Mouse (Mus musculus) gastrocnemius, adult 8-10 months (tissue): ENCODE results near the gene Med21. TPM values are rescaled to one million over a fixed set of nuclear protein-coding genes. Genes with fewer than 3 reads are reported as not detected.

Source experiments
- DNase-seq, 2 experiments: peaks; one replicate each; pipeline ENCODE4 v3.0.0; 2022; ENCODE audit warnings: low spot score in 2 of 2
- total RNA-seq, 4 experiments: library from RNA; stranded (reverse); gene quantifications; 2 replicates each; pipeline ENCODE4 v1.2.4; 2022

Gene Med21
- total RNA-seq, 4 experiments from 2014 or later = 33.9 to 40.1 (median 35.6) TPM

- no peak for DNase-seq
These were observed 2.0 kb upstream of the Med21 start for GRCm38 (mm10) chr6:146640068-146640965.

- DNase-seq = no peak
These were observed 1.4 kb upstream of the Med21 start for GRCm38 (mm10) chr6:146640991-146641390.

- no peak for DNase-seq
These were observed 631 bp upstream of the Med21 start for GRCm38 (mm10) chr6:146641621-146642210.

- no peak for DNase-seq
These were observed 830 bp downstream of the Med21 start for GRCm38 (mm10) chr6:146643184-146643570.

- no peak for DNase-seq
These were observed 7.7 kb downstream of the Med21 start for GRCm38 (mm10) chr6:146650013-146650412.

- no peak for DNase-seq
These were observed 9.1 kb downstream of the Med21 start for GRCm38 (mm10) chr6:146651431-146651830.

- no peak for DNase-seq
These were observed 10.8 kb downstream of the Med21 start for GRCm38 (mm10) chr6:146653197-146653596.

- no peak for DNase-seq
These were observed 18.2 kb downstream of the Med21 start for GRCm38 (mm10) chr6:146660591-146660990.

GRCm38 (mm10) chr6:146661655-146662054 lies 19.3 kb downstream of the Med21 start:
- no peak for DNase-seq

GRCm38 (mm10) chr6:146662679-146663078 lies 20.3 kb downstream of the Med21 start:
- peak; percentile 13 to 19 for DNase-seq

GRCm38 (mm10) chr6:146664116-146664515 lies 21.8 kb downstream of the Med21 start:
- DNase-seq = no peak

GRCm38 (mm10) chr6:146664917-146665316 lies 22.6 kb downstream of the Med21 start:
- no peak for DNase-seq

- no peak for DNase-seq
These were observed 23.1 kb downstream of the Med21 start for GRCm38 (mm10) chr6:146665408-146665807.

GRCm38 (mm10) chr6:146666811-146667210 lies 24.5 kb downstream of the Med21 start:
- no peak for DNase-seq

GRCm38 (mm10) chr6:146668606-146669005 lies 26.3 kb downstream of the Med21 start:
- no peak for DNase-seq

- DNase-seq = no peak
These were observed 28.9 kb downstream of the Med21 start for GRCm38 (mm10) chr6:146670956-146671855.

GRCm38 (mm10) chr6:146672106-146672505 lies 29.8 kb downstream of the Med21 start:
- no peak for DNase-seq

GRCm38 (mm10) chr6:146673696-146674095 lies 31.3 kb downstream of the Med21 start:
- DNase-seq = no peak

GRCm38 (mm10) chr6:146674420-146674819 lies 32.1 kb downstream of the Med21 start:
- DNase-seq = no peak

GRCm38 (mm10) chr6:146674881-146675536 lies 32.7 kb downstream of the Med21 start:
- no peak for DNase-seq

- DNase-seq = no peak
These were observed 34.6 kb downstream of the Med21 start for GRCm38 (mm10) chr6:146676904-146677303.
